Mouse (Mus musculus): Measurements from ENCODE around the gene Cpz.

Cpz gene

GRCm38 (mm10) chr5:35525469-35526123, at the start of gene Cpz:
Cpz (minus strand) TSS chr5:35525698.
- peak; percentile 93 for DNase-seq

- DNase-seq: peak; percentile 95
These were observed 49.4 kb upstream of the Cpz start, which contains the start of gene Trmt44 for GRCm38 (mm10) chr5:35574653-35575599. Trmt44 (minus strand) TSS chr5:35575070.

GRCm38 (mm10) chr5:35571546-35571945, 46.0 kb upstream of the Cpz start:
- DNase-seq: no peak

GRCm38 (mm10) chr5:35566632-35567031, 41.1 kb upstream of the Cpz start:
- DNase-seq: no peak

GRCm38 (mm10) chr5:35565217-35565616, 39.7 kb upstream of the Cpz start:
- DNase-seq: no peak

- DNase-seq: peak; percentile 72
These were observed 38.0 kb upstream of the Cpz start for GRCm38 (mm10) chr5:35563449-35563848.

- no peak for DNase-seq
These were observed 37.1 kb upstream of the Cpz start for GRCm38 (mm10) chr5:35562616-35563015.

GRCm38 (mm10) chr5:35559447-35559846, 33.9 kb upstream of the Cpz start:
- DNase-seq: no peak

- peak; percentile 48 for DNase-seq
These were observed 32.6 kb upstream of the Cpz start for GRCm38 (mm10) chr5:35557946-35558621.

- no peak for DNase-seq
These were observed 30.9 kb upstream of the Cpz start for GRCm38 (mm10) chr5:35556393-35556792.

GRCm38 (mm10) chr5:35552838-35553539, 27.5 kb upstream of the Cpz start:
- DNase-seq: no peak

- DNase-seq: no peak
These were observed 26.6 kb upstream of the Cpz start for GRCm38 (mm10) chr5:35551855-35552837.

GRCm38 (mm10) chr5:35546127-35546526, 20.6 kb upstream of the Cpz start:
- no peak for DNase-seq

- peak; percentile 53 for DNase-seq
These were observed 15.7 kb upstream of the Cpz start for GRCm38 (mm10) chr5:35541059-35541790.

GRCm38 (mm10) chr5:35540555-35540954, 15.1 kb upstream of the Cpz start:
- peak; percentile 39 for DNase-seq

- peak; percentile 34 for DNase-seq
These were observed 14.1 kb upstream of the Cpz start for GRCm38 (mm10) chr5:35539576-35539975.

GRCm38 (mm10) chr5:35538022-35538421, 12.5 kb upstream of the Cpz start:
- no peak for DNase-seq

GRCm38 (mm10) chr5:35537474-35537873, 12.0 kb upstream of the Cpz start:
- no peak for DNase-seq

GRCm38 (mm10) chr5:35536271-35536670, 10.8 kb upstream of the Cpz start:
- no peak for DNase-seq

- DNase-seq: peak; percentile 71
These were observed 6.1 kb upstream of the Cpz start for GRCm38 (mm10) chr5:35531586-35531985.

- peak; percentile 82 for DNase-seq
These were observed 4.9 kb upstream of the Cpz start for GRCm38 (mm10) chr5:35530442-35530841.

Measured in embryo, embryonic 11 days (tissue).